Mouse (Mus musculus) bone marrow, adult 2 months (tissue): ENCODE results near the gene Olfr469.

Experiments used
- CTCF ChIP-seq: fragments of 200-500 bp; IDR thresholded peaks from 2 replicates; pipeline ENCODE4 v1.5.1; 2011; ENCODE audit warnings: low read length, control low read depth; ENCODE audit not compliant: control insufficient read depth, insufficient read depth
- POLR2A ChIP-seq: fragments of 200-500 bp; IDR thresholded peaks from 2 replicates; pipeline ENCODE4 v1.6.1; 2011; ENCODE audit warnings: low read depth, mild to moderate bottlenecking, control low read depth, low read length, borderline replicate concordance; ENCODE audit not compliant: control insufficient read depth

GRCm38 (mm10) chr7:107770812-107771211 is 54.5 kb downstream of the Olfr469 start:
- TF ChIP-seq CTCF (no peak), POLR2A (no peak)
